Mouse (Mus musculus) thymus, adult 2 months (tissue): Measurements from ENCODE around the gene Cfap46.

Source experiments
- CTCF ChIP-seq: fragments of 200-500 bp; IDR thresholded peaks from 2 replicates; pipeline ENCODE4 v1.5.1; 2012; ENCODE audit warnings: mild to moderate bottlenecking, control low read depth, low read length, moderate library complexity, borderline replicate concordance; ENCODE audit not compliant: control insufficient read depth, poor library complexity, insufficient read depth; ENCODE audit errors: extremely low read depth
- POLR2A ChIP-seq: fragments of 200-500 bp; IDR thresholded peaks from 2 replicates; pipeline ENCODE4 v1.6.1; 2012; ENCODE audit warnings: mild to moderate bottlenecking, low read length, control low read depth, moderate library complexity; ENCODE audit not compliant: control insufficient read depth, poor library complexity, insufficient read depth; ENCODE audit errors: extremely low read depth

- no peak for TF ChIP-seq CTCF
- TF ChIP-seq POLR2A, result no peak
Observed at GRCm38 (mm10) chr7:139595862-139596261, 87.8 kb downstream of the Cfap46 start.
